ENCODE assay signal across 14 mouse cellular contexts in the genomic region with DNA sequence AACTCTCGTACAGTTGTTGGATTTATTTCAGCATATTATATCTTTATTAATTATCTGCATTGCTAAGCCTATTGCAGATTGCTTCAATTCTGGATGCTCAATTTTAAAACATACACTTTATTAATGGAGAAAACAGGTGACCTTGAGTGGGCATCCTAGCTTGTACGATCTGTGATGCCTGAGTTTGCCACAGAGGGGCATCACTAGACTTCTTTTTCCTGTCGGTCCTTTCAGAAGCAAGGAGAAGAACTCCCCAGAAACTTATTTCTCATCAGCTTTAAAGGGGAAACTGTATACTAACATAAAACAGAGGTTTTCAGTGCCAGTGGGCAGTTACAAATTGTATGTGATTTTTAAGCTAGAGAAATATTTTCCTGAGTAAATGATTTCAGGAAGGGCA.
A peak's percentile ranks its signal among the peaks of the same experiment; 100 is the strongest.
DNase-seq lines count a peak whose midpoint lies in the region; ATAC-seq and TF ChIP-seq lines count a peak whose summit lies in the region.
"Had no signal": no experiment of that assay in that cellular context is flagged by ENCODE, and none has a peak within 500 bp of the region (broad histone marks: within the 10 kb centered on the region; RNA-seq: fewer than 3 reads in every experiment).

No protein-coding gene starts in this region.

- no peak for ATAC-seq in kidney, postnatal 0 days (replicated peaks; ENCODE audit: low FRiP score, low read depth)
- no peak for ATAC-seq in heart, embryonic 12.5 days (ENCODE audit: insufficient number of reproducible peaks, low FRiP score)
- ATAC-seq: intestine, embryonic 16.5 days had no signal

- H3K4me2 ChIP-seq in kidney, postnatal 0 days (ENCODE audit: low read length): no peak overlapping the region
- no peak overlapping the region for H3K4me2 ChIP-seq in CH12.LX (ENCODE audit: insufficient read depth, low read depth, poor library complexity, severe bottlenecking)
- no peak overlapping the region for H3K4me2 ChIP-seq in heart, embryonic 12.5 days
- H3K4me2 ChIP-seq: stomach, embryonic 15.5 days had no signal

- 53% methylated on average over 3 of the region's 3 CpGs for WGBS in kidney, postnatal 0 days
- WGBS in heart, embryonic 12.5 days: 39% methylated on average over 3 of the region's 3 CpGs

- dilution Hi-C loops in CH12.LX (cut with MboI; ENCODE audit: extremely low pct_ligation_motif_present, extremely low pct_unique_long_range_greater_than_20kb, low sequenced_read_pairs): no loop called here

- no peak for TF ChIP-seq POLR2A in CH12.LX (IDR thresholded peaks at IDR 0.05; ENCODE audit: low read depth, low read length)

- TF ChIP-seq RAD21 in CH12.LX (IDR thresholded peaks at IDR 0.05; ENCODE audit: low read depth, low read length): peak; percentile 59

- TF ChIP-seq EP300 in CH12.LX (IDR thresholded peaks at IDR 0.05; ENCODE audit: low read length): no peak

- H3K9ac ChIP-seq in kidney, postnatal 0 days (ENCODE audit: low read depth, low read length): no peak overlapping the region
- H3K9ac ChIP-seq in CH12.LX (ENCODE audit: insufficient read depth, low read depth): no peak overlapping the region
- no peak overlapping the region for H3K9ac ChIP-seq in heart, embryonic 12.5 days
- H3K9ac ChIP-seq: stomach, embryonic 15.5 days had no signal

- no peaks in the 10 kb centered on the region for H3K9me3 ChIP-seq in kidney, postnatal 0 days (replicated peaks; ENCODE audit: low read length)
- no peaks in the 10 kb centered on the region for H3K9me3 ChIP-seq in CH12.LX (replicated peaks; ENCODE audit: low read length)
- no peaks in the 10 kb centered on the region for H3K9me3 ChIP-seq in heart, embryonic 12.5 days (replicated peaks)
- H3K9me3 ChIP-seq: G1E; stomach, embryonic 15.5 days had no signal

- no peaks in the 10 kb centered on the region for H3K36me3 ChIP-seq in kidney, postnatal 0 days (ENCODE audit: insufficient read depth, low read length)
- H3K36me3 ChIP-seq in CH12.LX (replicated peaks in 1 of 2; ENCODE audit: control insufficient read depth in 1 of 2, insufficient read depth in 1 of 2, low read length in 1 of 2): no peaks in the 10 kb centered on the region
- H3K36me3 ChIP-seq in heart, embryonic 12.5 days: no peaks in the 10 kb centered on the region
- H3K36me3 ChIP-seq: G1E; stomach, embryonic 15.5 days had no signal

- TF ChIP-seq CTCF in kidney, postnatal 0 days (IDR thresholded peaks at IDR 0.05; ENCODE audit: low read depth): peak; percentile 25; the same call in 1 of the 2 replicates
- peak in 1 of 2 experiments; percentile 56; a peak in 2 of 4 replicates for TF ChIP-seq CTCF in CH12.LX (conservative IDR thresholded peaks at IDR 0.05 in 1 of 2, IDR thresholded peaks at IDR 0.05 in 1 of 2; ENCODE audit: low read depth in 2 of 2, low read length in 2 of 2)

- no peaks in the 10 kb centered on the region for H3K79me2 ChIP-seq in CH12.LX (replicated peaks; ENCODE audit: control insufficient read depth, extremely low read depth, insufficient read depth, poor library complexity, severe bottlenecking)

- H3K4me1 ChIP-seq in kidney, postnatal 0 days (replicated peaks; ENCODE audit: insufficient read depth, low read length): no peaks in the 10 kb centered on the region
- no peaks in the 10 kb centered on the region; a peak in 1 of 4 replicates for H3K4me1 ChIP-seq in CH12.LX (ENCODE audit: control insufficient read depth in 1 of 2, insufficient read depth in 2 of 2)
- H3K4me1 ChIP-seq in heart, embryonic 12.5 days (replicated peaks): no peaks in the 10 kb centered on the region
- H3K4me1 ChIP-seq: stomach, embryonic 15.5 days had no signal

- peak; percentile 27 for DNase-seq in kidney, postnatal 0 days (ENCODE audit: low spot score)
- DNase-seq in kidney, adult 9 months: no peak
- DNase-seq in CH12.LX (ENCODE audit: extremely low read depth) (peak; percentile 6), ZHBTc4 (ENCODE audit: low read depth, low spot score) (peak; percentile 2)
- peak; percentile 47 for DNase-seq in retina, embryonic 14.5 days (ENCODE audit: low spot score)
- DNase-seq in adrenal gland, adult 8-10 months: no peak
- no peak for DNase-seq in cerebellum, adult 18-20 months
- DNase-seq: gastrocnemius, adult 2 months; lung, postnatal 36 days had no signal

- H3K27me3 ChIP-seq in kidney, postnatal 0 days (ENCODE audit: insufficient read depth, low read length): no peaks in the 10 kb centered on the region
- no peaks in the 10 kb centered on the region for H3K27me3 ChIP-seq in CH12.LX (replicated peaks)
- no peaks in the 10 kb centered on the region for H3K27me3 ChIP-seq in heart, embryonic 12.5 days (replicated peaks)
- H3K27me3 ChIP-seq: stomach, embryonic 15.5 days had no signal

- no peak overlapping the region for H3K4me3 ChIP-seq in kidney, postnatal 0 days (replicated peaks; ENCODE audit: low read depth, low read length)
- no peak overlapping the region for H3K4me3 ChIP-seq in CH12.LX (replicated peaks in 1 of 3; ENCODE audit: low read depth in 2 of 3, low read length in 2 of 3, poor library complexity in 1 of 3)
- H3K4me3 ChIP-seq in heart, embryonic 12.5 days: no peak overlapping the region
- H3K4me3 ChIP-seq: gastrocnemius, adult 2 months; myocyte; stomach, embryonic 15.5 days had no signal

- in situ Hi-C loops in CH12.LX (cut with MboI; ENCODE audit: low pct_ligation_motif_present, low pct_unique_long_range_greater_than_20kb, low sequenced_read_pairs): no loop called here

- no peak overlapping the region for H3K27ac ChIP-seq in kidney, postnatal 0 days
- H3K27ac ChIP-seq in CH12.LX (ENCODE audit: insufficient read depth, low read depth): no peak overlapping the region
- H3K27ac ChIP-seq in heart, embryonic 12.5 days (ENCODE audit: poor library complexity, severe bottlenecking): no peak overlapping the region
- H3K27ac ChIP-seq: gastrocnemius, adult 2 months; stomach, embryonic 15.5 days had no signal

TF ChIP-seq in CH12.LX, 34 proteins besides CTCF, POLR2A, EP300 and RAD21:
- TF ChIP-seq SMC3 (IDR thresholded peaks at IDR 0.05; ENCODE audit: low read depth, low read length): peak; percentile 34
- no peak for TF ChIP-seq MAX (IDR thresholded peaks at IDR 0.05; ENCODE audit: low read length)
- TF ChIP-seq KAT2A (IDR thresholded peaks at IDR 0.05; ENCODE audit: insufficient replicate concordance, low read length): no peak

Comparison
In these comparisons a context has a peak if more than half of its experiments do, and no peak if none do; other contexts are left out.
1. DNase-seq: peak in kidney, postnatal 0 days (single experiment), CH12.LX (single experiment), ZHBTc4 (single experiment) and retina, embryonic 14.5 days (single experiment); none in kidney, adult 9 months (single experiment), adrenal gland, adult 8-10 months (single experiment) and cerebellum, adult 18-20 months (0 of 2).